Mouse (Mus musculus): ENCODE measurements around the gene Reep3.
A peak's percentile ranks its signal among the peaks of the same experiment; 100 is the strongest.

Reep3 gene

DNA sequence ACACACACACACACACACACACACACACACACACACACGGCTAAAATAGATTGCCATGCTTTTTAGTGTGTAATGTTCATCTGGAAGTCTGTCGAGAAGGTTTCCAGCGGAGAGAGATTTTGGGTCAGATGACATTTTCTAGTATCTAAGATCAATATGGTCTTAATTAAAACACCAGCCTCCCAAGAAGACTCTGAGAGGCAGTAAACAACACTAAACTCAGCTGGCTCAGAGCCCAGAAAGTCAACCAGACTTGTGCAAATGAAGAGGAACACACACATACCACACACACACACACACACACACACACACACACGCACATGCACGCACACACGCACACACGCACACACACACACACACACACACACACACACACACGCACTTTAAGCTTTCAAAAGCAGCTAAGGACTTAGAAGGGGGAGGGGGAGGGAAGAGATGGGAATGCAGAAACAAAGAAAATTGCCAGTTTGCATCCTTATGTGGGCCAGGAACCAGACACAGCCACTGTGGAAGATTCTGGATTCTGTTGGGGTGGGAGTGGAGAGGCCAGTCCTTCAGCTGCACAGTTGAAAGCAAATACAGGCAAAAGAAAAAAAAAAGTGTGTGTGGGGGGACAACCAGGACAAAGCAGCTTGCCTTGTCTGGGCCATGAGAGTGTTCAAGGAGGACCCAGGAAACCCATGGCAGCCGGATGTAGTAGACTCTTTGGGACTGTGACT lies 130.2 kb downstream of the Reep3 start:
- peak; percentile 72 for DNase-seq

DNA sequence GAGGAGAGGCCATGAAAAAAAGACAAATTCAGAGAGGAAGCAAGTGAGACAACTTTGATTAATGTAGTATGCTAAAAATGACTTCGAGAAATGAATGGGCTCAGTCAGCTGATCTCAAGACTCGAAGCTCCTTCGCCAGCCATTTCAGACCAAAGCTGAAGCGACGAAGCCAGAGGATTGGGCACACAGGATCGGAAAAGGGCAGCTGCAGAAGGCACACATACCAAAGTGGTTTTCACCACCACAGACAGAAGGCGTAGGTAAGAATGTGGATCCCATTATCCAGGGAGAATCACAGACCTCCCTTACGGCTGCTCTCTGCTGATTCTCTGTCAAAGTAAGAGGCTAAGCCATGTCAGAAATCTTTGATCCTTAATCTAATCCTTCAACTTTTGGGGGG lies 136.6 kb downstream of the Reep3 start:
- DNase-seq, result no peak

All from kidney, postnatal 14 days (tissue).